Mouse (Mus musculus) T-helper 2 cell (primary cell): ENCODE results near the gene Grasp.

ENCODE experiments used
- in situ Hi-C: fragments of 300-600 bp; cut with MboI, MseI; formaldehyde crosslinking; loops from one replicate; pipeline ENCODE4 v1.15.1; 2025; ENCODE audit warnings: high pct_unique_total_duplicates

Grasp gene

DNA sequence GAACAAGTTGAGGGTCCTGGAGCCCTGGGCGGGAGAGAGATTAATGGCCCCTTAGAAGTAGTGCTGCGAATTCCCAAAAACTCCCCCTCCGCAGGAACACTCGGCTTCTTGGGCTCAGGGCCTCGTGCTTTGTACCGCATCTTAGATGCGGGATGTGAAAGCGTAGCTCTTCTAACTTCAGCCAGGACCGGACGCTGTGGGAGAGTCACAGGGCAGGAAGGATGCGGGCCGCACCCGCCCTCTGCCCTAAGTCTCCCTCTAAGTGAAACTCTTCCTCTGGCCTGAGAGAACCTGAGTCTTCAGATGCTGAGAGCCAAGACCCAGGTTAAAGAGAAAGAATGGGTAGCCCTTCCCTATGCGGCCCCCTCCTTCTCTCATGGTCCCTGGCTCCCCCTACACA, 989 bp downstream of the Grasp start:
- in situ Hi-C loops: no loop called here

- in situ Hi-C loops: no loop called here
Observed at GRCm38 (mm10) chr15:101227971-101228370, 4.0 kb downstream of the Grasp start.

DNA sequence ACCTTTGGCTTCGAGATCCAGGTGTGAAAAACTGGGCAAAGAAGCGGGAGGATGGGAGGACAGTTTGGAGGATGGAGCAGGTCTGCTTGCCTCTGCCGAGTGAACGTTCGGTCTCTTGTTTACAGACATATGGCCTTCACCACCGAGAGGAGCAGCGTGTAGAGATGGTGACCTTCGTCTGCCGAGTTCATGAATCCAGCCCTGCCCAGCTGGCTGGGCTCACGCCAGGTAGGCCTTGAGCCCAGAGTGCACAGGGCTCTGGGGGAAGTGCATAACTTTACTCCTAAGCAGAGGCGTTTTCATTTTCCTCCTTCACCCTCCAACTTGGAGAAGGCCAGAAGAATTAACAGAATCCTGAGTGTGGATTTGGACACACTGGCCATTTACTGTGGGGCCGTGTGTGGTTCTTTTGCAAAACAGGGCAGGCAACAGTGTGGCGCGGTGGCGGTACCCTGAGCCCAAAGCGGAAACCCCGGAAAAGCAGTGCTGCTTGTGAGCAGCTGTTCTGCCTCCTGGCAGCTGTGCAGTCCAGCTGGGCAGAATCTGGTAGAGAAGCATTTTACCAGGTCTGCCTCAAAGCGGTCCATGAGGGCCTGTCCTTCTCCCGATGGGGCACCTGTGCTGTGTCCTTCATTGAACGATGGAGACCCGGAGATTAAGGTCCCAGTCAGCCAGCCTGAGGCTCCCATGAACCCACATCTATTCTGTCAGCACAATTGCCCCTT, 5.0 kb downstream of the Grasp start:
- in situ Hi-C loops: no loop called here

GRCm38 (mm10) chr15:101230503-101230902, 6.5 kb downstream of the Grasp start:
- in situ Hi-C loops: no loop called here

GRCm38 (mm10) chr15:101230995-101231647, 7.1 kb downstream of the Grasp start:
- in situ Hi-C loops: no loop called here

DNA sequence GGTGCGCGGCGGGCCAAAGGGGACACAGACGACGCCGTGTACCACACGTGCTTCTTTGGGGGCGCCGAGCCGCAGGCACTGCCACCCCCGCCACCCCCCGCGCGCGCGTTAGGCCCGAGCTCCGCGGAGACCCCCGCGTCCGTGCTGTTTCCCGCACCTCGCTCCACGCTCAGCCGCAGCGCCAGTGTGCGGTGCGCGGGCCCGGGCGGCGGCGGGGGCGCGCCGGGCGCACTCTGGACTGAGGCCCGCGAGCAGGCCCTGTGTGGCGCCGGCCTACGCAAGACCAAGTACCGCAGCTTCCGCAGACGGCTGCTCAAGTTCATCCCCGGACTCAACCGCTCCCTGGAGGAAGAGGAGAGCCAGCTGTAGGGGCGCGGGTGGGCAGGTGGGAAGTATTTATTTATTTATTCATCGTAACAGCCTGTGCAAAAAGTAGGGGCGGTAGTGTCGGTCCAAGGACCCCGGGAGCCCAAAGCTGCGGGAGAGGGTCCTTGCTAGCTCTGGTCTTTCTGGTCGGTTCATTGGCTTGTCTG, 7.7 kb downstream of the Grasp start:
- in situ Hi-C loops: no loop called here

DNA sequence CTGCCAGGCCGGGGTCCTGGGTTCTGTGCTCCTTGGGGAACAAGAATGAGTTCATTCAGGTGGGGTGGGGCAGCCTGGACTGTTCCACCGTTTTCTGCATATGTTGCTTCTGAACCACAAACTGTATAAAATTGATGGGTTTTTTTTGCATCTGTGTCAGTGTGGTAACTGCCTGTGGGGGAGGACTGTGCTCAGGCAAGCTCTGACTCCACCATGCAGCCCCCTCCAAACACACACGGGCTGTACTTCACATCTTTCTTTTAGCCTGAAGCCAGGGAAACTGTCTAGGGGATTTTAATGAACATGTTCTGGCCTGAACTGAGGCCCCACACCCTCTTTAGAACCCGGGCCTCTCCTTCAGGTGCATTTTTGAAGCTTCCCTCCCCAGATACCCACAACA, 8.6 kb downstream of the Grasp start:
- in situ Hi-C loops: no loop called here

DNA sequence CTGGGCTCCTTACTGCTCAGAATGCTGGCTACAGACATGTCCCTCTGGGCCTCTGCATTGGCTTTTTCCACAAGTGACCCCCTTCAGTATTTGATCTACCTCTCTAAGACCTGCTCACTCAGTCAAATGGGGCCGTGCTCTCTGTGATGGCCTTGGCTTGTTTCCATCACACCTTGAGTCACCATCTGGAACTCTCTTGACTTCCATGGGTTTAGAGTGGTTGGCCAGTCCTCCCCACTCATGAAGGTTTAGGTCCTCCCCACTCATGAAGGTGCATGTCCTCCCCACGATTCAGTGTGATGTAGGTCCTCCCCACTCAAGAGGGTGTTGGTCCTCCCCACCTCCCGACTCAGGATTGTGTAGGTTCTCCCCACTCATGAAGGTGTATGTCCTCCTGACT, 9.2 kb downstream of the Grasp start:
- in situ Hi-C loops: no loop called here

GRCm38 (mm10) chr15:101233641-101234275, 9.8 kb downstream of the Grasp start:
- in situ Hi-C loops: no loop called here

- in situ Hi-C loops: loop anchor here (5.0 kb wide), 1 partner anchor 293 kb away; no protein-coding TSS in a partner anchor
Observed at GRCm38 (mm10) chr15:101234611-101235341, 10.8 kb downstream of the Grasp start.

- in situ Hi-C loops: loop anchor here (5.0 kb wide), 1 partner anchor 292 kb away; no protein-coding TSS in a partner anchor
Observed at GRCm38 (mm10) chr15:101235342-101235698, 11.3 kb downstream of the Grasp start.

GRCm38 (mm10) chr15:101235728-101236327, 11.8 kb downstream of the Grasp start:
- in situ Hi-C loops: loop anchor here (5.0 kb wide), 1 partner anchor 291 kb away; no protein-coding TSS in a partner anchor

DNA sequence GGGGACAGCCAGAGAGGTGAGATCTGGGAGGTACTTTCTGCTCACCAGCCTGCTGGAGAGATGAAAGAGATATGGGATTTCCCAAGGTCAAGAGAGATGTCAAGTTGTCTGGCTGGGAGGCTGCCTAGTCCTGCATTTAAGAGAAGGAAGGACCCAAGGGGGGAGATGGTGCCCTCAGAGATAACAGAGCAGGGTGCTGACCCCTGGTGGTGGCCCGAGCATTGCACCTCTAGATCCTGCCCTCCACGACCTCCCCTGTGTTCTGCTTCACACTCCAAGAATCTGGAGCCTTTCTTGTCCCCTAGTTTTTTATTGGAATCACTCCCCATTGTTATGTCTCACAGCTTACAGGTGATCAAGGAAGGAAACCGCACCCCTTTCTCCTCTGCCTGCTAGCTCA, 12.9 kb downstream of the Grasp start:
- in situ Hi-C loops: loop anchor here (5.0 kb wide), 1 partner anchor 290 kb away; no protein-coding TSS in a partner anchor

GRCm38 (mm10) chr15:101238885-101239511, 15.0 kb downstream of the Grasp start:
- in situ Hi-C loops: loop anchor here (5.0 kb wide), 1 partner anchor 288 kb away; no protein-coding TSS in a partner anchor

- in situ Hi-C loops: loop anchor here (5.0 kb wide), 2 partner anchors 42 to 287 kb away; partner anchors contain the start of gene Atg101
Observed at GRCm38 (mm10) chr15:101239821-101240220, 15.8 kb downstream of the Grasp start.

GRCm38 (mm10) chr15:101240799-101241204, 16.8 kb downstream of the Grasp start:
- in situ Hi-C loops: loop anchor here (5.0 kb wide), 1 partner anchor 41 kb away; the partner anchor contains the start of gene Atg101

- in situ Hi-C loops: loop anchor here (5.0 kb wide), 1 partner anchor 41 kb away; the partner anchor contains the start of gene Atg101
Observed at GRCm38 (mm10) chr15:101241236-101241635, 17.2 kb downstream of the Grasp start.

DNA sequence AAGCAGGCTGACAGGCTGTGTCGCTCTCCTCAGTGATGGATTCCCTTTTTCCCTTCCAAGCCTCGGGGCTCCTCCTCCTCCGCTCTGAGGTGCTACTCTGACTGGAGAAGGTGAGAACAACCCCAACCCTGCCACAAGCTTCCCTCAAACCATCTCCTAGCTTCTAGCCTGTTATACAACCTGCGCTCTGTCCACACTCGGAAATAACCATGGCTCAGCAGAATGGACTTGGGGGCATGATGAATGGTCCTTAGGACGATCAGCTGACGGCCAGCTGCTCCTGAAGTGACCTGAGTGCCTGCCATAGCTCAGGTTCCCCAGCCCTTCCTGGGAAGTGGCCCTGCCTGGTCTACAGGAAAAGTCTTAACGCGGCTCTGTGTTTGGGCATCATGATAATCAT, 17.9 kb downstream of the Grasp start:
- in situ Hi-C loops: loop anchor here (5.0 kb wide), 1 partner anchor 40 kb away; the partner anchor contains the start of gene Atg101

DNA sequence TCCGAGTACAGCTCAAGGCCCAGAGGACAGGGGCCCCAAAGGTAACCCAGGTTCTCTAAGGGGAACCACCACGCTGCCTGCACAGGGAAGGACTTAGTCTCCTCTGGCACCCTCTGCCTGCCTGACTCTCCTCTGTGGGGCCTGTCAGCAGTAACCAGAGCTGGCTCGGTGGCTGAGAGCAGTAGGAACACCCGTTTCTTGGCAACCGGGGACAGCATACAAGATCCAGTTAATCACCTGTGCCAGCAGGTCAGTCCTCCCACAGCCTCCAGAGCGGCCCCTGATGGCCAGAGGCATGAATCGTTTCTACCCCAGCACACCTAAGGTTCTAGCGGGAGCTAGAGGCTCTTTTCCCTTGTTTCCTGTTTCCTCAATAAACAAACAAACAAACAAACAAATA, 18.7 kb downstream of the Grasp start:
- in situ Hi-C loops: loop anchor here (5.0 kb wide), 1 partner anchor 40 kb away; the partner anchor contains the start of gene Atg101

DNA sequence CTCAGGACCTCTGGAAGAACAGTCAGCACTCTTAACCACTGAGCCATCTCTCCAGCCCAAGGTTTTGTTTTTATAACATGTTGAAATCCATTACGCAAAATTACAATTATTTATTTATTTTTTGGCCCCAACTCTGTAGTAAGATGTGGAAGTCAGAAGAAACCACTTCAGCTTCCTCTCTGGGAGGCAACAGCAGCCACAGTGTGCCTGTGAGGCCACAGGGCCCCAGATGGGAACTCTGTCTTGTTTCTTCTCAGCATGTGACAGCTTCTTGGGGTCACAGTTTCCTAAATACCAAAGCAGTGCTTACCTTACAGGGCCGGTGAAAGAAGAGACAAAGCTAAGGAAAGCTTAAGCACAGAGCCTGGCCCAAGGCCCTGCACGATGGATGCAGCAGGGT, 20.0 kb downstream of the Grasp start:
- in situ Hi-C loops: loop anchor here (5.0 kb wide), 1 partner anchor 38 kb away; the partner anchor contains the start of gene Atg101
